Mouse (Mus musculus) brain, embryonic 14.5 days (tissue): ENCODE results near the gene Ephb4.

ENCODE experiments used
- CTCF ChIP-seq: fragments of 200-500 bp; IDR thresholded peaks from 2 replicates; pipeline ENCODE4 v1.5.1; 2012; ENCODE audit warnings: inconsistent platforms, mild to moderate bottlenecking, moderate library complexity, borderline replicate concordance; ENCODE audit not compliant: insufficient read depth, insufficient read length; ENCODE audit errors: extremely low read depth
- POLR2A ChIP-seq: fragments of 200-500 bp; IDR thresholded peaks from 2 replicates; pipeline ENCODE4 v1.6.1; 2012; ENCODE audit warnings: mild to moderate bottlenecking, inconsistent platforms, borderline replicate concordance; ENCODE audit not compliant: poor library complexity, insufficient read depth, insufficient read length, severe bottlenecking; ENCODE audit errors: extremely low read depth

DNA sequence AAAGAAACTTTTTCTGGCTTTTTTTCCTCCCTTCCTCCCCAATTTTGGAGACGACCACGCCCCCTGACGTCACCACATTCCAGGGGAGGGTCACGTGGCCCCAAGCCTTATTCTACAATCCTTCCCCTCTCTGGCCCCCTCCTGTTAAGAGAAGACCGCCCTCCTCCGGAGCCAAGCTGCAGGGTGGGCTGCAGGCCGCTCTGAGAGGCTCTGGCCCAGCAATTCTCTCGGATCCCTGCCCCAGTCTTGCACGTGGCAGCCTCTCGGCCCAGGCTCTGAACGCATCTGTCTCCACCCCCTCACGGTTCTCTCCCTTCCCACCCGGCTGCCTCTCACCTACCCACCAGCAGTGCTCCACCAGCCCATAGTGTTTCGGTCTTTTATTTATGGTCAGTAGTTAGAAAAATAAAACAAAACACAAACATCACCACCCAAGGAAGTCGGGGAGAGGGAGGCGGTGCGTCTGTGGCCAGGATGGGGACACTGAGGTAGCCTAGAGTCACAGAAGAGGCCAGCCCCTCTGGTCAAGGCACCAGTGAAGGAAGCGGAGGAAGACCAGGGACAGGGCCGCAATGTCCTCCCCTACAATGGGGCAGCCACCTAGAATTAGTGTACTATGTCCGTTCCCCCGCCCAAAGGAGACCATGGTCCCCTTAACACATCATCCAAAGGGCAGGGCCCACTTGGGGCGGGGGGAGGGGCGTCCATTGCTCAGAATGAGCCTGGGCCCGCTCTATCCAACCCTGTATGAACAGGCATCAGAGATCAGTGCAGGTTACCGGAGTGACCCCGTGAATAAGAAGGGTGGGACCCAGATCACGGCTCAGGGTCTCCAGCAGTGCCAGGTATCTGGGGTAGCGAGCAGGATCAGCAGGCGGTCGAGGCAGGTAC lies 35.5 kb upstream of the Ephb4 start, which contains the start of gene Trip6:
- no peak for TF ChIP-seq POLR2A
- TF ChIP-seq CTCF, result no peak
